Mouse (Mus musculus) R1 (cell line): ENCODE results near the gene Cdhr5.

ENCODE experiments used
- DNase-seq: peaks from one replicate; pipeline ENCODE4 v3.0.0-alpha.2; 2018; ENCODE audit warnings: low read depth, low spot score

Cdhr5 gene

DNA sequence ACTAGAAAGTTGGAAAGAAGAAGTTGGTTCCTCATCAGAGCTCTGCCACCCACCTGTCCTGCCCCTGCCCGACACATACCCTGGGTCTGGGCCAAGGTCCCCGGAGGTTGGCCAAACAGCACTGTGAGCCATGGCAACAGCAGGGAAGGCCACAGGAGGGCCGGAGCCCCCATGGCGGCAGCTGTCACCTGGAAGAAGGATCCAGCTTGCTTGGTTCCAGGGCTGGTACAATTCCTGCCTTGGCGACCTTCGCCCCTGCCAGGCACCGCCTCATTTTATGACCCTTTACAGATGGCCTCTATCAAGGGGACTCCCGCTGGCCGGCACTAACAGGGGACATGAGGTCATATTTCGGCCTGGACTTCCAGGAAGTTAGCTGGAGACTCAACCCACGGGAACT, at the start of gene Cdhr5:
Gene Cdhr5, minus strand, starts transcription at position 241 of the 400 bp plus-strand sequence.
- DNase-seq, result no peak

DNA sequence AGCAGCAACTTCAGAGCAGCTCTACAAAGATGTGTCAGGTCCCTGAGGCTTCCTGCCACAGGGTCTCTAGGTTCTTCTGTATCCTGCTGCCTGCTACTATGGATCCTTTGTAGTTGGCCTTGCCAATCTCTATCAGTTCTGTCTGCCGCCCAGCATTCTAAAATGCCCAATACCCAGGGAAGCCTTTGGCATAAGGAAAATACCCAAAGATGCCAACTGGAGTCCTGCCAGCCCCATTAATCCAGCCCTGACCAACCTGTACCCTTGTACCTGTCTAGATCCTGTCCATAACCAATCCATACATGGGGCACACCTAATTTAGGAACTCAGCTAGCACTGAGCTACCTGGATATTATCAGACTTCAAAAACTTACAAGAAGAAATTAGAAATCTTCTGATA, 48.1 kb upstream of the Cdhr5 start:
- no peak for DNase-seq

- peak; percentile 72 for DNase-seq
Observed at GRCm38 (mm10) chr7:141319446-141319845, 42.9 kb upstream of the Cdhr5 start.

GRCm38 (mm10) chr7:141317619-141318132, 41.1 kb upstream of the Cdhr5 start:
- DNase-seq, result no peak

DNA sequence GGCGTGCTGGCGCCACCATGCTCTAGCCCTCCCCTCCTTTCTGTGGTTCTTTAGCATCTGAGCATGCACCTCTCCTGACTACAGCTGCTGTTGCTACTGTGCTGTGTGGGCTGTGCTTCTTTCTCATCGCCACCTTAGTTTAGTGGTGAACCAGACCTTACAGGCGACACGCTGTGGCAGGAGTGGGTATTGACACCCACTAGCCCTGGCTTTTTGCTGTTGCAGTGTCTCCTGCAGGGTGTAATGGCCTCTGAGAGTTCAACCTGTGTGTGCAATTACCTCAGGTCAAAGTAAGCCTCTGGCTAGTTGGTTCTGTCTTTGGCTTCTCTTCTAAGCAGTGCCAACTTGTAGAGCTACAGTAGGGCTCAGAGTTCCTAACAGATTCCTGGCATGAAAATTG, 39.4 kb upstream of the Cdhr5 start:
- DNase-seq, result peak; percentile 75

GRCm38 (mm10) chr7:141315076-141315475, 38.5 kb upstream of the Cdhr5 start:
- no peak for DNase-seq

- DNase-seq, result no peak
Observed at GRCm38 (mm10) chr7:141314416-141314815, 37.8 kb upstream of the Cdhr5 start.

DNA sequence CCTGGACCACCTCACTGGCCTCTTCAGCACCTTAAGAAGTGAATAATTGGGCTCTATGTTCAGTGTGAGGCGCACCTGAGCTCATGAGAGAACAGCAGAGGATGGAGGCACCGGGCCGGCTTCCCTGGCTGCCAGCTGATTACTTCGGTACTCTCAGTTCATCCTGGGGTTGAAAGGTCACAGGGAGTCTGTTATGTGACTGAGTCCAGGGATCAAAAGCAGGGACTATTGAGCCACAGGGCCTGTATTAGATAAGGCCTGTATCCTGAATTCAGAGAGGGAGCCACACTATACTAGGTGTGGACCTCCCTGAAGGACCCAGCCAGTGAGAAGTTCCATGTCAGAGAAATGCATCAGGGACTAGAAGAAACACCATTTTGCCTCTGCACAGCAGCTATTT, 28.0 kb upstream of the Cdhr5 start:
- DNase-seq, result no peak

- no peak for DNase-seq
Observed at GRCm38 (mm10) chr7:141302702-141303268, 26.2 kb upstream of the Cdhr5 start.

GRCm38 (mm10) chr7:141301386-141301785, 24.8 kb upstream of the Cdhr5 start:
- no peak for DNase-seq

- DNase-seq, result no peak
Observed at GRCm38 (mm10) chr7:141299175-141299574, 22.6 kb upstream of the Cdhr5 start.

GRCm38 (mm10) chr7:141297926-141298650, 21.5 kb upstream of the Cdhr5 start:
- no peak for DNase-seq

- no peak for DNase-seq
Observed at GRCm38 (mm10) chr7:141294479-141294878, 17.9 kb upstream of the Cdhr5 start.

GRCm38 (mm10) chr7:141293852-141294471, 17.4 kb upstream of the Cdhr5 start:
- DNase-seq, result peak; percentile 46

- DNase-seq, result no peak
Observed at GRCm38 (mm10) chr7:141292583-141293388, 16.2 kb upstream of the Cdhr5 start.

DNA sequence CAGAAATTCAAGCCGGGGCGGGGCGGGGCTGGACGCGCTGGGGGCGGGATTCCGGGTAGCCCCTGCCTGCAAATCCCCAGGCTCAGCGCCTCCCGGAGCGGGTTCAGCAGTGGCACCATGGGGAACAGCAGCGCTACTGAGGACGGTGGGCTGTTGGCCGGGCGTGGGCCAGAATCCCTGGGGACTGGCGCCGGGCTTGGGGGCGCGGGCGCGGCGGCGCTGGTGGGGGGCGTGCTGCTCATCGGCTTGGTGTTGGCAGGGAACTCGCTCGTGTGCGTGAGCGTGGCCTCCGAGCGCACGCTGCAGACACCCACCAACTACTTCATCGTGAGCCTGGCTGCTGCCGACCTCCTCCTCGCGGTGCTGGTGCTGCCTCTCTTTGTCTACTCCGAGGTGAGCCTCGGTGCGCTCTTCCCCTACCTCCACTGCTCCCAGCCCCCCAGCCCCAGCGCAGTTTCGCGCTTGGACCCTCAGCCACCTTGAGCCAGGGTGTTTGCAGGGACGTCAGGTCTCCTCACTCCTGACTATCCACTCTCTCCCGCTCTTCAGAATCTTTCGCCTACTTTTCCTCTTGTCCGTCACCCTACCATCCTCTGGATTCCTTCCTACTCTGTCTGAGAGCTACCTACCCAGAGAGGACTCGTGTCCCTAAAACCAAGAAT, 15.5 kb upstream of the Cdhr5 start, which contains the start of gene Drd4:
Gene Drd4, plus strand, starts transcription at position 86 of the 662 bp plus-strand sequence.
- peak; percentile 61 for DNase-seq

- peak; percentile 62 for DNase-seq
Observed at GRCm38 (mm10) chr7:141288042-141288441, 11.5 kb upstream of the Cdhr5 start.

- DNase-seq, result no peak
Observed at GRCm38 (mm10) chr7:141282756-141283155, 6.2 kb upstream of the Cdhr5 start.

- DNase-seq, result no peak
Observed at GRCm38 (mm10) chr7:141281442-141281841, 4.9 kb upstream of the Cdhr5 start.

DNA sequence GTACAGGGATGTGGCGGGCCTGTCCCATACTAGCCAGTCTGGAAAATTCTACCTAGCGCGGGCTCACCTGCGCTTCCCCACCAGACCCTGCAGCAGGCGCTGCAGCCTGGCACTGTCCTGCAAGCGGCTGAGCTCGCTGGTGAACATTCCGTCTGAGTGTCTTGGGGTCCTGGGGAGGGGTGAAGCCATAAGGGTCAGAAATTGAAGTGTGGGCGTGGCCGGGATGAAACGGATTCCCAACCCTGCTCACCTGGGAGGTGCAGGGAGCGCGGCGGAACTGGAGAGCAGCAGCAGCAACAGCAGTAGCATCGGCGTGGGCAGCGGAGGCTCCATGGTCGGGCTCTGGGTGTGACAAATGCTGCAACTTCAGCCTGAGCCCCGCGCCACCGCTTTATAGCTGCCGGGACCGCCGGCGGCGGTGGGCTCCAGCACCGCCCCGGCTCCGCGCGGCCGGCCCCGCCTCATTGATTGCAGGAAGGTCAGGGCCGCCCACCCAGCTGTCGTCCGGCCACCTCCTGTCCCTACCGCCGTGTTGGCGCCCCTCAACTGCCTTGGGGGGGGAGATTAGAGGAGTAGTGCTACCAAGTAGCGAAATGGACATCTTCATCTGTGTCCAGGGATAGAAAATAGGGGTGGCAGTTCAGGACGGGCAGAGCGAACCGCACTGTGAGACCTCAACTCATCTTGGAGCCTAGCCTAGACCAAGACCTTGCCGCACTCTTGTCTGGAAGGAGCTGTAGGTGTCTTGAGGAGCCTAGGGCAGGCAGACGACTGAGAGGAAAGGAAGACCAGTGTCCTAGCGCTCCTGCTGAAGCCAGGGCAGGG, 2.4 kb upstream of the Cdhr5 start, which contains the start of gene Sct:
Gene Sct, minus strand, starts transcription at position 368 of the 825 bp plus-strand sequence.
- peak; percentile 71 for DNase-seq
